Mouse (Mus musculus): ENCODE results near the gene 4931428L18Rik.

Gene 4931428L18Rik

DNA sequence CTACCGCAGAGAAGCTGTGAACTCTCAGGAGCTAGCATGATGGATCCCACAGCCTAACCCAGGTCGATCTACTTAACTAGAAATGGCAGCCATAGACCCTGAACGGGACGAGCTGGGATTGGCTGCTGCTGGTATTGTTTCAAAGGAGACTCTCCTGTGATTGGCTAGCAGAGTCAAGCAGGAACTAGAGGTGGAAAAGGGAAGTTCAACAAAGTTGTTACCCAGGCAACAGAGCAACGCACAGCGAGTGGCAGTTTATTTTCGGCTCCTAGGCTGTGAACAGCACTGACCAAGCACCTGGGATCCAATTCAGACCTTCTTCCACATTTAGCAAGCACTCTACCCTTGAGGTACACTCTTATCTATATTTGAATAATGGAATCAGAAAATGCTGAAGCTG, at the start of gene 4931428L18Rik, which contains the start of gene Pih1d3:
Gene 4931428L18Rik (minus strand): TSS at position 121 of the 400 bp plus-strand sequence.
Gene Pih1d3 (plus strand): TSS at position 275 of the 400 bp plus-strand sequence.
- in situ Hi-C loops (cut with MboI; ENCODE audit: unreplicated experiment in 2 of 2), result no loop called here

DNA sequence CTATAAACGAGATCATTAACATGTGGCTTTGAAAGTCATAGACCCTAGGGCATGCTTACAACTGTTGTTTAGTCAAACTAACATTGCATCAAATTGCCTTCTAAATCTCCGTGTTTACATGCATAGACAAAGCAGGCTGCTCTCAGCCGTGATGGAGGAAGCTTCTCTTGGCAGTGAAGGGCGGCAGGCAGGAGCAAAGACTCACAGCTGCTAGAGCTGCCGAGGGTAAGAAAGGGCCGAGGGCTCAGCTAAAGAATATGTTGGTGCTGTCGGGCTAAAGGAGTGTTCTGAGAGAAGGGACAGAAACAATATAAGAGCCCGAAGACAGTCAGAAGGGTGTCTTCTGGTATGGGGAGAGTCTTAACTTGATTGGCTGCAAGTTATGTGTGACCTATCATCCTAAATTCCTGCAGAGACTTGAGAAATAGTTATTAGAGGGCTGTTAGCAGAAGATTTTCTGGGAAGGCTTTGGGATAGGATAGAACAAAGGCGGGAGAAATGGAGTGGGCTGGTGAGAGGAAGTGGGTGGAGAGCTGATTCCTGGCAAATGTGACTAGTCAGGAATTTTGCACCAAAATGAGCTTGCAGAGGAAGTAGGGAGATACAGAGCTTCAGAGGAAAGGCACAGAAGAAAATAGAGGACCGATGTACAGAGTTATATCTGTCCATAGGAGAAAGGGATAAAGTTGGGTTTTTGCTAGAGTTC, 37.9 kb upstream of the 4931428L18Rik start:
- in situ Hi-C loops (cut with MboI; ENCODE audit: unreplicated experiment in 2 of 2), result no loop called here

- in situ Hi-C loops (cut with MboI; ENCODE audit: unreplicated experiment in 2 of 2), result no loop called here
These were observed 11.0 kb upstream of the 4931428L18Rik start for GRCm38 (mm10) chr1:31233319-31234036.

- in situ Hi-C loops (cut with MboI; ENCODE audit: unreplicated experiment in 2 of 2), result no loop called here
These were observed 1.8 kb downstream of the 4931428L18Rik start for GRCm38 (mm10) chr1:31220599-31221250.

- in situ Hi-C loops (cut with MboI; ENCODE audit: unreplicated experiment in 2 of 2), result no loop called here
These were observed 7.7 kb downstream of the 4931428L18Rik start for GRCm38 (mm10) chr1:31214831-31215230.

- in situ Hi-C loops (cut with MboI; ENCODE audit: unreplicated experiment in 2 of 2), result no loop called here
These were observed 12.3 kb downstream of the 4931428L18Rik start for GRCm38 (mm10) chr1:31210144-31210543.

DNA sequence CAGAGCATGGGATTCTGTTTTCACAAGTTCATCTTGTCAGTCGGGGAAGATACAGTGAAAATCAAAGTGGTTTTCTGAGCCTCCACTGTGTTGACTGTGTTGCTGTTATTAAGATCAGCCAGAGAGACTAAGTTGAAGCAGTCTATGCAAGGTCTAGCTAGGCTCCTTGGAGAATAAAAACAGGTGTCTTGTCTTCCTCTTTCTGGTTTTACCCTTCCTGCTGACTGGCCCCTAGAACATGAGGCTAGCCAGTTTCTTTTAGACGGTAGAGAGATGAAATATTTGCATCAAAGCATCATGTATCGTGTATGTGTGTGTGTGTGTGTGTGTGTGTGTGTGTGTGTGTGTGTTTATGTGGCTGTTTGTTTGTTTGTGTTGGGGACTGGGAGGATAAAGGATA, 16.7 kb downstream of the 4931428L18Rik start:
- in situ Hi-C loops (cut with MboI; ENCODE audit: unreplicated experiment in 2 of 2), result no loop called here

DNA sequence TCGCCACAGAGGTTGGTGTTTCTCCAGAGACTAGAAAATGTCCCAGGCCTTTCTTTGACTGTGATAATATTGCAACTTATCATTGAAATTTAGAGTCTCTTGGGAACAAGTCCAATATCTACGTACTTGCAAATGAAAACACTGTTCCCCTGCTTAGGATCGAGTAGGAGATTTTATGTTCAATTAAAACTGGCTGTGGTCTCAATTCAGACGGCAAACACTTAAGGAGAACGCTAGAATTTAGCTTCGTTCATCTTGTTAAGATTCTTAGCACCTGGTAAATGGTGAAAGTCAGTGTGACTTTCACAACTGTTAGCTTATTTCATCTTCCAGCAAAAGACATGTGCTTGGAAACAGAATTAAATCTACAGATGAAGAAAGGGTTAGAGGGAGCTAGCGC, 17.1 kb downstream of the 4931428L18Rik start:
- in situ Hi-C loops (cut with MboI; ENCODE audit: unreplicated experiment in 2 of 2), result no loop called here

GRCm38 (mm10) chr1:31203771-31204170, 18.7 kb downstream of the 4931428L18Rik start:
- in situ Hi-C loops (cut with MboI; ENCODE audit: unreplicated experiment in 2 of 2), result loop anchor here in 1 of 2 experiments (5.0 kb wide), 1 partner anchor 411 kb away; no protein-coding TSS in a partner anchor

- in situ Hi-C loops (cut with MboI; ENCODE audit: unreplicated experiment in 2 of 2), result no loop called here
These were observed 25.5 kb downstream of the 4931428L18Rik start for GRCm38 (mm10) chr1:31196959-31197358.

DNA sequence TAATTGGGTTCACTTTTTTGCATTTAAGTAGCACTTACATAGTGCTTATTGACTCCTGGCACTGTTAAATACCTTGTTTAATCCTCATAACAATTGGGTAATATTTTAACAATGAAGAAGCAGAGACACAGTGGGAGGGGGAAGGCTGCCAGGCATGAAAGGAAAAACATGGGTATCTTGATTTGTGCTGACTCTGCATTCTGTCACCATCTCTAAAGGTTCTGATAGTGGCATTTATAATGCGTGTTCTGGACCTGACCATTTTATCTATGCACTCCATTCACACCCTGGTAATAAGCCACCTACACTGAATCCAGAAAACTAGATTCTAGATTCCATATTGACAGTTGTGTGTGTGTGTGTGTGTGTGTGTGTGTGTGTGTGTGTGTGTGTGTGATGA, 26.9 kb downstream of the 4931428L18Rik start:
- in situ Hi-C loops (cut with MboI; ENCODE audit: unreplicated experiment in 2 of 2), result no loop called here

DNA sequence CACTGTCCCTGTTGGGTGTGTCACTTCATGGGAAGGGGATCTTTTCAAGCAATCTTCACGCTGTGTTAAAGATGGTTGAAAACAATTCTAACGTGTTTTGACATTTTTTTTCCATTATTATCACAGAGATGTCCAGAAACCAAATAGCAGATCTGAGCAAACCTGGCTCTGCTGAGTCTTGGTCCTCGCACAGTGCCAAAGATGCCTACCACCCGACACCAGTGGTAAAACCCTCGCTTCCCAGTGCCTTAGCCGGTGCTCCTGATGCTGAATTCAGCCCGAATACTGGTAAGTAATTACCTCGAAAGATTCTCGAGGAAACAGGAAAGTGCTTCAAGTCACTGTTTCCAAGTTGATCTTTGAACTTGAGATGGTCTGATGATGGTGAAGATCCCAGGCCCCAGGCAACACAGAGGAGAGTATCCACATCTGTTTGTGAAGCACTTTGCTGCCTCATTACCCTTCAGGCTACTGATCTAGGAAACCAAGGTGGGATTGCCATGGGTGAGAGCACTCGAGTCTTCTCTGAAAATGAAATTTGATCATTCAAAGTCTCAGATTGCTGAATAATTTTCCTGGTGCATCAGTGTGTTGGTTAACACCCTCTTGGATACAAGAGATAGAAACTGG, 32.1 kb downstream of the 4931428L18Rik start:
- in situ Hi-C loops (cut with MboI; ENCODE audit: unreplicated experiment in 2 of 2), result no loop called here

DNA sequence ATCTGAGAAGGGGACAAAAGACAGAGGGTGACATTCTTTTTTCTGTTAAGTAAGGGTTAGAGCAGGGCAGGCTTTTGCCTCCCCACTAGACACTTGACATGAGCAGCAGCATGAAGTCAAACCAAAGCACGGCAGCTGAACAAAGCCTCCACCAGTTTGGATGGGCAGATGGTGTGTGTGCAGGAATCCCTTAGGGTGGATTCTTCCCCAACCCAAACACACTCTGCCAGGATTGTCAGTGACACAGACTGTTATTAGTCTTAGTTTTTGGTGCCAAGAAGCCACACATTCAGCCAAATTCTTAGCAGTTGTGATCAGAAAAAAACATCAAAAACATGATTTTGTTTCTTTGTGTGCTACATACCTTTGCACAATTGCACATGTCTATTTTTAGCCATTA, 44.2 kb downstream of the 4931428L18Rik start:
- in situ Hi-C loops (cut with MboI; ENCODE audit: unreplicated experiment in 2 of 2), result no loop called here

DNA sequence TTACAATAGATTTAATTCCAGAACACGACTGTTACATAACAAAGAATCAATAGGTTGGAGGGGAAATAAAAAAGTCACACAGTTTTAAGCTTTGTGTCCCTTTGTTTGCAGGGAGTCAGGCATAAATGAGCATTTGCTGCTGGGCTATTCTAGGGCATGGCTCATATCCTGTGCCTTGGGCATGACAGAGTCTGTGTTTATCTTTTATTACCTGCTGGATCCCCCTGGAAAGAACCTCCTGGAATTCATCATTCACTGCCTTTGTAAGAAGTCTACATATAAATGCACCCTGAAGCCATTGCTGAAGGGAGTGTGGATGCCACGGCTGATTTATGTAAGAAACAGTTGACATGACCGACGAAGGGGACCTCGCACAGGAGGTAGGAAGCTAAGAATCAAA, 46.4 kb downstream of the 4931428L18Rik start, which contains the start of gene Lgsn:
Gene Lgsn (plus strand): TSS at position 301 of the 400 bp plus-strand sequence.
- in situ Hi-C loops (cut with MboI; ENCODE audit: unreplicated experiment in 2 of 2), result no loop called here

DNA sequence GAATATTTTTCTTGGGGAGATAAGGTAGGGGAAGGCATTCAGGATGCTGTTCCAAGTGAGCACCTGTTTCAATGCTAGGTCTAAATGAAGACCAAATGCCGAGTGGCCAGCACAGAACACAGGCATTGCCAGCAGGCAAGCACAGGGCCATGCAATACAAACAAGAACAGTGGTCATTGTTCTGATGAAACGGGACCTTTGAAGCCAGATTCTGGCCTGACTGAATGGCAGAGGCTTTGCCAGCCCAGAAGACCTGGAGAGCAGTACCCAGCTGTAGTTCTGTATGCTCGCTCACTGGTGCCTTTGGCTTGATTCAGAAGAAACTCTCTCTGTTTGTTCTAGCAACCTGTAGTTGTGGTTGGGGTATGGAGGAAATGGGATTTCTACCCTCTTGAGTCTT, 47.1 kb downstream of the 4931428L18Rik start:
- in situ Hi-C loops (cut with MboI; ENCODE audit: unreplicated experiment in 2 of 2), result no loop called here

DNA sequence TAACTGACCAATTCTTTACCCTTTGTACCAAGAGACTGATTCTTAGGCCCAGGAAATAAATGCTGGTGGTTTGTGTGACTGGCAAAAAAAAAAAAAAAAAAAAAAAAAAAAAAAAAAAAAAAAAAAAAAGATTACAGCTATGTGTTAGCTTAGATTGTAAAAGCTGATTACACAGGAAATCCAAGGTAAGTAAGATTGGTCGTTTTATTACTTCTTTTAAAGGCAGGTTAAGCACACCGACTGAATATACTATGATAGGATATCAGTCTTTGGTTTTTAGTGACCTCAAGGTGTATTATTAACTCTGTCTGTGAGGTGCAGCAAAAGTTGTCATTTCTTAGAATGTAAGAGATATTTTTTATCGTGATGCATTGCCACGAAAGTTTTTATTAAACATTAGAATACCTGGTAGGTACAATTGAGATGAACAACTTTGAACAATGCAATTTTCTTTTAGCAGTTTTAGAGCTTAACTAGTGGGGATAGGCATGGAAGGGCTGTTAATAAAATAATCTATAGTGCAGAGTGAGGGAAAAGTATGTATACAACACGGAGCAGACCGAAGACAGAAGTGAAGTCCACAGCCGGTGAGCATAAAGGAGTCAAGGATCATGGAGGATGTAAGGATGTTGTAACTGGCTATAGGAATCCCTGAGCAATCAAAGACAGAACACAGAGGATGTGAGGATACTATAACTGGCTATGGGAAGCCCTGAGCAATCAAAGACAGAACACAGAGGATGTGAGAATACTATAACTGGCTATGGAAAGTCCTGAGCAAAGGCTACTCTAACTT, 57.0 kb downstream of the 4931428L18Rik start:
- in situ Hi-C loops (cut with MboI; ENCODE audit: unreplicated experiment in 2 of 2), result no loop called here

DNA sequence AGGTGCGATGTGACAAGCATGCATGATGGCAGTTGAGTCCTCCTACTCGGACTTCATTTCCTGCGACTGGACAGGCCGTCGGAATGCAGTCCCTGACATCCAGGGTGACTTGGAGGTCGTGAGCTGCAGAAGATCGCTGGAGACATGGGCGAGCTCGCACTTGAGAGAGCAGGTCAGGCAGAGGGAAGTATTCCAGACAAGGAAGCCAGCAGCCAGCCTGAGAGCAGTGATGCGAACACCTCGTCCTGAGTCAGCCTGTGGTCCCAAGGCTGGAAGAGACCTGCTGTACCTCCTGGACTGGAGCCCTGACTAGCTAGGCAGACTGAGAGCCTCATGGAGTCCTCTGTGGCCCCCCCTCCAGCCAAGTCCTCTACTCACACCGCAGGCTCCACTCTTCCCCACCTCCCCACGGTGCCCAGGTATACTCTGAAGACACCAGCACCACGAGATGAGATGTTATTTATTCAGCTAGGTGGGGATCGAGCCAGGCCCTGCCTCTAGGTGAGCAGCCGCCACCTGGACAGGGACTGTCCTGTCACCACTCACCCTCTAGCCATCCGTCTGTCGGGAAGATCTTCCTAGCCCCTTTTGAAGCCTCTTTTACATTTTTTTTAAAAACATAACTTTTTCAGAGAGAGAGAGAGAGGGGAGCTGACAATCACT, 57.8 kb downstream of the 4931428L18Rik start:
- in situ Hi-C loops (cut with MboI; ENCODE audit: unreplicated experiment in 2 of 2), result no loop called here

DNA sequence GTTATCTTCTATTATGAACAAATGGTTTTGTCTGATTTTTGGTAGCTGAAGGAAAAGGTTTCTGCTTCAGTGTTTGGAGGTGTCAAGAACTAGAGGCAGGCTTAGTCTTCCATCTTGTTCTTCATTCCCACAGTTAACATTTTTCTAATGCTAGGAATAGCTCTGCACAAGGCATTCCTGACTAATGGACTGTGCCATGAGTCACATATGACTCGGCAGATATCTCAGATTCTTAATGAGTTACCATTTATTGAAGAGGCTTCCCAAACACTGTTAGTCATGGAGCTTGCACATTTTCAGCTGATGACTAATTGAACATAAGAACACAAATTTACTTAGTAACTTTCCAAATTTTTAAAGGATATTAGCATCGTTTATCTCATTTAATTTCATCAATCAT, 65.6 kb downstream of the 4931428L18Rik start:
- in situ Hi-C loops (cut with MboI; ENCODE audit: unreplicated experiment in 2 of 2), result no loop called here

- in situ Hi-C loops (cut with MboI; ENCODE audit: unreplicated experiment in 2 of 2), result no loop called here
These were observed 66.3 kb downstream of the 4931428L18Rik start for GRCm38 (mm10) chr1:31156185-31156584.
